Mouse (Mus musculus): ENCODE results near the gene Katnb1. TPM values are rescaled to one million over a fixed set of nuclear protein-coding genes. Genes with fewer than 3 reads are reported as not detected.

Katnb1 gene
- polyA plus RNA-seq, 1 experiment from 2014 or later: 35.6 TPM

DNA sequence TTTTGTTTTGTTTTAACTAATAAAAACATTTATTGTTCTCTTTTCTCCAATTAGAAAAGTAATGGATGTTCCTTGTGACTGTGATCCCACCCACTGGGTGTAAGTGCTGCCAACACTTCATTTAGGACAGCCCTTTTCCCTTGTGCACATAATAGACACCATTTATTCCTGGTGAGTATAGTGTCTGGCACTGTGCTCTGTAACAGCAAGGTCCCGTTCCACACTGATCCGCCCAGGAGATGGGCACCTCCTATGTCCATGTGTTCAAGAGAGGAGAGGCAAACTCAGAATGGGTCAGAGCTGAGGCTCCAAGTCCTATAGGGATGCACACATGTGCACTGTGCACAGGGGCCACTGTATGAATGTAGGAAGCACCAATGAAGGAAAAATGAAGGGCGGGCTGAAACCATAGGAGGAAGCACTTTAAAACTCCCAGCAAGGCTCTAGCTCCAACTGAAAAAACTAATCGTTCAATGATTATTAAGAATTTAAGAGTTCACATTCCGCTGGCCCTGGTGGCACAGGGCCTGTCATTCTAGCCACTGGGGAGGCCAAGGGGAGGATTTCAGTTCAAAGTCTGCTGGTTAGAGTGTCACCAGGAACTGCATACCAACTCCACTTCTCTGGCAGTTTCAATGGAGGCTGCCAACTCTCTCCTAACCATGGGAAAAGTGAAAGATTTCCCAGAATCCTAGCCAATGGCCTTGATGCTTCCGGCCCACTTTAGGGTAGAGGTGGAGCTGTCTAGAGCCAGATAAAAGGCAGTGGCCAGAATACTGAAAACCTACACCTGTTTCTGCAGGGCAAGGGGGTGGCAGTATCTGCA is 63.0 kb downstream of the Katnb1 start:
- ATAC-seq (ENCODE audit: low FRiP score): no peak
- H3K9ac ChIP-seq: no peak overlapping the region
- no peak overlapping the region for H3K4me2 ChIP-seq
- WGBS: 65% methylated on average over 6 of the region's 6 CpGs
- no peak overlapping the region for H3K4me3 ChIP-seq (replicated peaks)
- peaks cover 46% of the 10 kb centered on the region for H3K27me3 ChIP-seq
- 0 out of 2 replicates have a peak overlapping the region, but pooled peaks have one; percentile 37 for H3K27ac ChIP-seq
- no peaks in the 10 kb centered on the region for H3K36me3 ChIP-seq (replicated peaks)
- H3K4me1 ChIP-seq: peaks cover 27% of the 10 kb centered on the region
- H3K9me3 ChIP-seq: no peaks in the 10 kb centered on the region

DNA sequence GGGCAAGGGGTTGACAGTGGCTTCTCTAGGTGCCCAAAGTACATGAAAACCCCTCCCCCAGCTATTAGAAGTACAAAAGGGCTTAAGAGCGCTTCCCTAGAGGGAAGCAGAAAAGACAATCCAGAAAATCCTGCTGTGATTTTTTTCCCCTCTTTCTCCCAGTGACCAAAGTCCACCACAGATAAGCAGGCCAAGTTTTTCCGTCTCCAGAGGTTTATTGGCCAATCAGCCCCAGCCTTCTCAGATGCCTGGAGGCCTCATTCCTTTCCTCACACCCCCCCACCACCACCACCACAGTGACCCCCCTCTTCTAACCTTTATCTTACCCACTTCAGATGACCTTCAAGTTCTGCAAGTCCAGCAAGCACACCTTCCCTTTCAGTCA is 63.6 kb downstream of the Katnb1 start:
- no peak for ATAC-seq (ENCODE audit: low FRiP score)
- Histone ChIP-seq H3K27me3 (peaks cover 42% of the 10 kb centered on the region), H3K4me1 (peaks cover 27% of the 10 kb centered on the region), H3K4me2 (no peak overlapping the region), H3K27ac (no peak overlapping the region), H3K36me3 (replicated peaks) (no peaks in the 10 kb centered on the region), H3K9ac (no peak overlapping the region), H3K4me3 (replicated peaks) (no peak overlapping the region), H3K9me3 (no peaks in the 10 kb centered on the region)
- WGBS: 45% methylated on average over 2 of the region's 2 CpGs

DNA sequence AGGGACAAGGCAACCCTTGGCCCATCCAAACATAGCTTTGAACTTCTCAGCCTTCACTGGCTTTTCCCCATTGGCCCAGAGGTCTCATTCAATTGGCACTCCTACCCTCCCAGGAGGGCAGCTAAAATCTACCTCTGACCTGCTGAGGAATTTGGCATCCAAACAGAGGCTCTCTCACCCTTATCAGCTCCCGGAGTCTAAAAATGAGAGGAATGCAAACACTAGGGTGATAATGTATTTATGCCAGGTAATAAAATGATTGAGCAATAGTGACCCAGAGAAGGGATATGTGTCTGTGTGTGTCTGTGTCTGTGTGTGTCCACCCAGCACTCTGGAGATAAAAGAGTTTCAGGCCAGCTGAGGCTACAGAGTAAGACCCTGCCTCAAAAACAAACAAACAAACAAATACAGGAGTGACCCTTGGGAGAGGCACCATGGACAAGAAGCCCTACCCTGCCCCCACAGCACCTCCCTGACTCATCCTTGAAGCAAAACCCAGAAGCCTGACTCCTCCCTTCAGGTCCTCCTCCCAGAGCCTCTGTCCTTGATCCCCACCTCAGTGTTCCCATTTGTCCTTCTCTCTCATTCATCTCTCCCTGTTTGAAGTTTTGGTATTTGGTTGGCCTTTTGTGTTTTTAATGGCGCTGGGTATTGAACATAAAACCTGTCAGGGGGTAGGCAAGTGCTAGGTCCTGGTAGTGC is 65.2 kb downstream of the Katnb1 start:
- no peaks in the 10 kb centered on the region for H3K9me3 ChIP-seq
- H3K4me3 ChIP-seq (replicated peaks): no peak overlapping the region
- ATAC-seq (ENCODE audit: low FRiP score): no peak
- H3K4me1 ChIP-seq: peaks cover 23% of the 10 kb centered on the region
- no peaks in the 10 kb centered on the region for H3K36me3 ChIP-seq (replicated peaks)
- H3K27me3 ChIP-seq: peaks cover 32% of the 10 kb centered on the region
- no peak overlapping the region for H3K27ac ChIP-seq
- no peak overlapping the region for H3K4me2 ChIP-seq
- 88% methylated on average over 2 of the region's 2 CpGs for WGBS
- H3K9ac ChIP-seq: no peak overlapping the region

DNA sequence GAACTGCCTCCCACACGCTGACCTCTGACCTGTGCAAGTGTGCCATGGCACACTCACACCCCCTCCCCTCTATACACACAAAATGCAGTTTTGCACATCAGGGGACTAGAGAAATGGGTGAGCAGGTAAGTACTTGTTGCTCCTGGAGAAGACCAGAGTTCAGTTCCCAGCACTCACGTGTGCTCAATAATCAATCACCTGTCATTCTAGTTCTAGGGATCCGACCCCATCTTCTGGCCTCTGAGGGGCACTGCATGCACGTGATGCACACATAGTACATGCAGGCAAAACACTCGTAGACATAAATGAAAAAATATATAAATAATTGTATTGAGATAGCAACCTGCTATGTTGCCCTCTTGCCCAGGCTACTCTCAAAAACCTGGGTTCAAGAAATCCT is 65.9 kb downstream of the Katnb1 start:
- ATAC-seq (ENCODE audit: low FRiP score): no peak
- Histone ChIP-seq H3K4me2 (no peak overlapping the region), H3K36me3 (replicated peaks) (no peaks in the 10 kb centered on the region), H3K4me3 (replicated peaks) (no peak overlapping the region), H3K9me3 (no peaks in the 10 kb centered on the region), H3K4me1 (peaks cover 16% of the 10 kb centered on the region), H3K9ac (no peak overlapping the region), H3K27ac (no peak overlapping the region), H3K27me3 (peaks cover 28% of the 10 kb centered on the region; the same call in 1 of the 2 replicates)
- 85% methylated on average over 5 of the region's 5 CpGs for WGBS

DNA sequence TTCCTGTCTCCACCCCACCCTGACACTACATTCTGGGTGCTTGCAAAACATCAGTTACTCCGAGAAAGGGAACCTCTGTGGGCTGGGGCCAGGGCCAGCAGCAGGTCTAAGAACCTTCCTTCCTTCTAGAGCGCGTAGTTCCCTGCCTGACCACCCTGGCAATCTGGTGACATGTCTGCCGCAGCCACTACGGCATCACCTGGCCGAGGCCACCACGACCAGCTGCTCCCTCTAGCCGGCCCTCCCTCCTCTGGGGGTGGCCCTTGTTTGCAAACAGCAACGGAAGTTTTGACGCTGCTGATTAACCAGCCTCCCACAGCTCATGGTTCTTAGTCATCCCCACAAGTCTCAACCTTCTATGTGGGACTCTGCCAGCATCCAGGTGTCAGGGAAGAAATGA is 68.4 kb downstream of the Katnb1 start:
- H3K36me3 ChIP-seq (replicated peaks): no peaks in the 10 kb centered on the region
- H3K4me3 ChIP-seq (replicated peaks): no peak overlapping the region
- H3K9me3 ChIP-seq: no peaks in the 10 kb centered on the region
- H3K27ac ChIP-seq: no peak overlapping the region
- H3K27me3 ChIP-seq: peaks cover 19% of the 10 kb centered on the region; the same call in 1 of the 2 replicates
- no peak overlapping the region for H3K9ac ChIP-seq
- no peak overlapping the region for H3K4me2 ChIP-seq
- 53% methylated on average over 10 of the region's 10 CpGs for WGBS
- H3K4me1 ChIP-seq: no peaks in the 10 kb centered on the region; the same call in 1 of the 2 replicates
- ATAC-seq (ENCODE audit: low FRiP score): no peak

DNA sequence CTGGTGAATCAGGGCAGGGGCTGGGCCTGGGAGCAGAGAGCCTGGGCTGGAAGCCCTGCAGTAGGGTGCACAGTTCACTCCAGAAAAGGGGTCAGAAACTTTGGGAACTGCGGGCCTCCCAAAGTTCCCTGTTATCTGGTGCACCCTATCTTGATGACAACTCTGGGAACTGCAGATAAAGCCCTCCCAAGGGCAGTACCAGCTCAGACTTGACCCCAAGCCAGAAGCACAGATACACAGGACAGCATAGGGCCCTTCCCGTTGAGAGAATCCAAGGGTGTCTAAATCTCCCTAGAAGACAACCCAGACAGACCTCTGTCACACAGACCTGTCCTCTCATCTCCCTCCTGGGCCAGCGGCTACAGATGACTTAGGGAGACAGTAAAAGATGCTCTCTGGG is 69.6 kb downstream of the Katnb1 start:
- Histone ChIP-seq H3K27ac (no peak overlapping the region), H3K4me3 (replicated peaks) (no peak overlapping the region), H3K9ac (no peak overlapping the region), H3K36me3 (replicated peaks) (no peaks in the 10 kb centered on the region), H3K4me1 (no peaks in the 10 kb centered on the region), H3K27me3 (peaks cover 8% of the 10 kb centered on the region; the same call in 1 of the 2 replicates), H3K4me2 (no peak overlapping the region), H3K9me3 (no peaks in the 10 kb centered on the region)
- ATAC-seq (ENCODE audit: low FRiP score): no peak
- WGBS: 84% methylated on average over 3 of the region's 3 CpGs

Other genes starting within 250 kb of the Katnb1 start
- gene Coq9, start 242.9 kb upstream of the Katnb1 start, polyA plus RNA-seq (2016; fragmentation: Nextera tagmentation; extraction: Ambion mirVana): 47.8 and 52.3 TPM in 2 replicates
- gene Ciapin1, start 242.8 kb upstream of the Katnb1 start, polyA plus RNA-seq (2016; fragmentation: Nextera tagmentation; extraction: Ambion mirVana): 170 and 179 TPM in 2 replicates
- 144 and 147 TPM in 2 replicates for gene Polr2c, start 223.7 kb upstream of the Katnb1 start, polyA plus RNA-seq (2016; fragmentation: Nextera tagmentation; extraction: Ambion mirVana)
- gene Dok4, start 204.9 kb upstream of the Katnb1 start, polyA plus RNA-seq (2016; fragmentation: Nextera tagmentation; extraction: Ambion mirVana): 22.0 and 25.1 TPM in 2 replicates
- 11.8 and 15.9 TPM in 2 replicates for gene Ccdc102a, start 163.1 kb upstream of the Katnb1 start, polyA plus RNA-seq (2016; fragmentation: Nextera tagmentation; extraction: Ambion mirVana)
- gene Adgrg5, start 157.5 kb upstream of the Katnb1 start, polyA plus RNA-seq (2016; fragmentation: Nextera tagmentation; extraction: Ambion mirVana): not detected in 2 replicates
- gene Adgrg1, start 106.4 kb upstream of the Katnb1 start, polyA plus RNA-seq (2016; fragmentation: Nextera tagmentation; extraction: Ambion mirVana): 180 and 222 TPM in 2 replicates
- 1.7 and 2.4 TPM in 2 replicates for gene Adgrg3, start 63.5 kb upstream of the Katnb1 start, polyA plus RNA-seq (2016; fragmentation: Nextera tagmentation; extraction: Ambion mirVana)
- gene Drc7, start 26.1 kb upstream of the Katnb1 start, polyA plus RNA-seq (2016; fragmentation: Nextera tagmentation; extraction: Ambion mirVana): 0.26 and 0.38 TPM in 2 replicates
- gene Kifc3, start 121.6 kb downstream of the Katnb1 start, polyA plus RNA-seq (2016; fragmentation: Nextera tagmentation; extraction: Ambion mirVana): 7.8 and 8.3 TPM in 2 replicates
- 0.38 and 0.40 TPM in 2 replicates for gene Cngb1, start 225.4 kb downstream of the Katnb1 start, polyA plus RNA-seq (2016; fragmentation: Nextera tagmentation; extraction: Ambion mirVana)
- not detected in 2 replicates for gene Tepp, start 229.4 kb downstream of the Katnb1 start, polyA plus RNA-seq (2016; fragmentation: Nextera tagmentation; extraction: Ambion mirVana)